Mouse (Mus musculus) midbrain, embryonic 16.5 days (tissue): Measurements from ENCODE around the gene Nr1h3. TPM values are rescaled to one million over a fixed set of nuclear protein-coding genes. Genes with fewer than 3 reads are reported as not detected.

Source experiments
- ATAC-seq: fragments of 200-750 bp; cut with Nextera tagmentation; 2 replicates; pipeline ENCODE4 v1.8.0; 2017; ENCODE audit warnings: moderate TSS enrichment
- H3K27ac ChIP-seq: fragments of 300-500 bp; sonication (generic); 2 replicates; pipeline ENCODE4 v1.5.1; 2014; ENCODE audit warnings: mild to moderate bottlenecking, low read length, mixed read lengths
- H3K27me3 ChIP-seq: fragments of 300-500 bp; sonication (generic); 2 replicates; pipeline ENCODE4 v1.6.1; 2014; ENCODE audit warnings: low read depth, low read length, mixed read lengths; ENCODE audit not compliant: control insufficient read depth, insufficient read depth
- H3K36me3 ChIP-seq: fragments of 300-500 bp; sonication (generic); 2 replicates; pipeline ENCODE4 v1.6.1; 2014; ENCODE audit warnings: mild to moderate bottlenecking, low read length, moderate library complexity, mixed read lengths; ENCODE audit not compliant: control insufficient read depth, insufficient read depth
- H3K4me1 ChIP-seq: fragments of 300-500 bp; sonication (generic); 2 replicates; pipeline ENCODE4 v1.6.1; 2014; ENCODE audit warnings: mild to moderate bottlenecking, low read length, mixed read lengths; ENCODE audit not compliant: control insufficient read depth, insufficient read depth
- H3K4me2 ChIP-seq: fragments of 300-500 bp; sonication (generic); 2 replicates; pipeline ENCODE4 v1.6.1; 2014; ENCODE audit warnings: mild to moderate bottlenecking, low read length, mixed read lengths
- H3K4me3 ChIP-seq: fragments of 300-500 bp; sonication (generic); 2 replicates; pipeline ENCODE4 v1.5.1; 2014; ENCODE audit warnings: low read depth, mild to moderate bottlenecking, low read length, moderate library complexity, mixed read lengths
- H3K9ac ChIP-seq: fragments of 300-500 bp; sonication (generic); 2 replicates; pipeline ENCODE4 v1.6.1; 2014; ENCODE audit warnings: low read depth, low read length, mixed read lengths
- H3K9me3 ChIP-seq: fragments of 300-500 bp; sonication (generic); replicated peaks from 2 replicates; pipeline ENCODE4 v1.6.1; 2014; ENCODE audit warnings: mild to moderate bottlenecking, low read length, mixed read lengths; ENCODE audit not compliant: control insufficient read depth, poor library complexity, severe bottlenecking
- WGBS: fragments of 180-500 bp; shearing (Covaris S2); extraction: QIAGEN DNeasy Blood & Tissue Kit; methylation state at CpG from one replicate; pipeline ENCODE4 v1.1.7; 2014; 5-methylcytosine and 5-hydroxymethylcytosine counted together
- polyA plus RNA-seq: library from polyadenylated mRNA; unstranded; fragments of >200 nt; fragmentation: Nextera tagmentation; extraction: Ambion mirVana; gene quantifications from 2 replicates; pipeline ENCODE4 v1.2.1, GENCODE M21; 2015

The Nr1h3 gene
- polyA plus RNA-seq, 1 experiment from 2014 or later, result 2.7 TPM

DNA sequence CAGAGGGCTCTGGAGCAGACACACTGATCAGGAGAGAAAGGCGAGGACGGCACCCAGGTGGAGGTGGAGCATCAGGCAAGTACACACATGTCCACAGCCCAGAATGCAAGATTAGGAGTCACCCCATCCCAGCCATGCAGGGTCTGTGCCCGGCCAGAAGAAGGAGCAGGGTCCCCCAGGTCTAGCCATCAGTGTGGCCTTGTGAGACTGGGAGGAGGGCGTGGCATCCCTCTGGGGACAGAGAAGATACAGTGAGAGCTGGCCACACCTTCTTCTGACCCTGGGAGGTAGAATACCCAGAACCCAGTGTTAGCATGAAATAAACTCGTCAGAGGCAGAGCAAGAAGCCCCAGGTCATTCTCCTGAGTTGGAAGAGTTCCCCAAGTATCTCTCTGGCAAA, 63.3 kb downstream of the Nr1h3 start:
- no peak for ATAC-seq
- no peaks in the 10 kb centered on the region for H3K9me3 ChIP-seq
- 76% methylated on average over 5 of the region's 5 CpGs for WGBS
- no peaks in the 10 kb centered on the region for H3K4me1 ChIP-seq
- H3K4me3 ChIP-seq, result no peak overlapping the region
- H3K27ac ChIP-seq, result no peak overlapping the region
- no peaks in the 10 kb centered on the region for H3K27me3 ChIP-seq
- no peak overlapping the region for H3K9ac ChIP-seq
- H3K4me2 ChIP-seq, result no peak overlapping the region
- peaks cover 24% of the 10 kb centered on the region for H3K36me3 ChIP-seq

DNA sequence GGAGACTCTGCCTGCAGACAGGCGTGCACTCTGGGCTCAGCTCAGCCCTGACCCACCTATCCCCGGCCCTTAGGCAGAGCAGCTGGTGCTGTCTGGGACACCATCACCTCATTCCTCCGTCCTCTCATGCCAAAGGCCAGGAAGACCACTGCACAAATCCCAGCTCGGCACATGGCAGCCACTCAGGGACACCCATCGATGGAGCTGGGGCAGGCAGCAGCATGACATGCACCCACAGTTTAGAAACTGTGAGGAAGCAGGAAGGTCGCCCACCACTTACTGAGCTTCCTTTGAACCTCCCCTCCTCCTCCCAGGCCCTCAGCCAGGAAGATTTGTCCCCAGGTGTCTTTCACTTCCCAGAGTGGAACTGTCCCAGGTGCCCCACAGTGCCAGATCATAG, 65.2 kb downstream of the Nr1h3 start:
- no peak for ATAC-seq
- H3K4me1 ChIP-seq, result no peaks in the 10 kb centered on the region
- H3K27ac ChIP-seq, result no peak overlapping the region

DNA sequence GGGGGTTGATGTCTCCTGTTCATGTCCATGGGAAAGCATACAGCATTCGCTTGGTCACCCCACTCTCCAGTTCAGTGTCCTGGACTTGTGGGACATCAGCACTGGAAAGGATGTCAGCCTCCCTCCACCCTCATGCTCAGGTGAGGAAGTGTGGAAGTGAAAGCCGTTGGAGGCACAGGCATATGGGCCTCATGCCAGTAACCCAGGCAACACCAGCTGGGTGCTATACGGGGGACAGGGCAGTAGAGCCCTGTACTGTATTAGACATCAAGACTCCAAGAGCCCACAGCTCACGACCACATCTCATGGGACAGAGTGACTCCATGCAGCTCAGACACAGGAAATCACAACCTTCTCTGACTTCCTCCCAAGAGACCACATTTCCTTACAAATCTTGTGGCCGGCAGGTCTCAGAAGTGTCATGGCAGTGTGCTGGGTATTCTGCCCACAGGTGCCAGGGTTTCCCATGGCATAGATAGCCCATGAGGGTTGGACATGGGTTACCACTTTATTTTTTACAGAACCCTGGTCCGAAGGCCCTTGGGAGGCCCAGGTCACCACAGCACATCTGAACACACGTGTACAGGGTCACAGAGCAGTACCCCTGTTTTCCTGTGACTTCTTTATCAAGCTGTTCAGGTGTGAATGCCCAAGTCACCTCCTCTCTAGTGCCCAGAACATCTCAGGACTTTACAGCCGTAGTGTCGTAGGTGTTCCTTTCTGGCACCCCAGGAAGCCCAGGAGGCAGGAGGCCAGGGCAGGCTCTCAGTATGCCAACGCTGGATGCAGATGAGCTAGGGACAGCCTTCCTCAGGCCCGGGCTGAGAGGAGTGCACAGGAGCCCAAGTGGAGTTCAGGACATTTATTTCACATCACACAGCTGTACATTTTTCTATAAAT, 65.9 kb downstream of the Nr1h3 start:
- Histone ChIP-seq H3K27ac (no peak overlapping the region), H3K27me3 (no peaks in the 10 kb centered on the region), H3K9ac (no peak overlapping the region), H3K36me3 (peaks cover 14% of the 10 kb centered on the region), H3K4me3 (no peak overlapping the region), H3K9me3 (no peaks in the 10 kb centered on the region), H3K4me1 (no peaks in the 10 kb centered on the region), H3K4me2 (no peak overlapping the region)
- no peak for ATAC-seq
- 87% methylated on average over 11 of the region's 11 CpGs for WGBS

More for the DNA sequence above, 65.2 kb downstream of the Nr1h3 start:
- Histone ChIP-seq H3K36me3 (peaks cover 19% of the 10 kb centered on the region), H3K9ac (no peak overlapping the region), H3K27me3 (no peaks in the 10 kb centered on the region), H3K4me3 (no peak overlapping the region), H3K9me3 (no peaks in the 10 kb centered on the region), H3K4me2 (no peak overlapping the region)
- 85% methylated on average over 6 of the region's 6 CpGs for WGBS

Other genes with a start within 250 kb of the Nr1h3 start
- gene Rapsn, start 167.2 kb downstream of the Nr1h3 start, polyA plus RNA-seq, result 0.42 and 0.64 TPM in 2 replicates
- 226 and 247 TPM in 2 replicates for gene Psmc3, start 148.8 kb downstream of the Nr1h3 start, polyA plus RNA-seq
- 30.4 and 35.0 TPM in 2 replicates for gene Slc39a13, start 132.4 kb downstream of the Nr1h3 start, polyA plus RNA-seq
- gene Spi1, start 120.4 kb downstream of the Nr1h3 start, polyA plus RNA-seq, result 2.1 and 2.8 TPM in 2 replicates
- 0.04 TPM in 1 of 2 replicates, not detected in the other for gene Mybpc3, start 84.7 kb downstream of the Nr1h3 start, polyA plus RNA-seq
- 62.1 and 66.8 TPM in 2 replicates for gene Madd, start 19.0 kb downstream of the Nr1h3 start, polyA plus RNA-seq
- gene Acp2, start 51 bp upstream of the Nr1h3 start, polyA plus RNA-seq, result 38.3 and 39.2 TPM in 2 replicates
- 18.1 and 18.4 TPM in 2 replicates for gene Ddb2, start 34.1 kb upstream of the Nr1h3 start, polyA plus RNA-seq
- gene Pacsin3, start 53.1 kb upstream of the Nr1h3 start, polyA plus RNA-seq, result 9.7 and 17.5 TPM in 2 replicates
- gene Arfgap2, start 62.1 kb upstream of the Nr1h3 start, polyA plus RNA-seq, result 73.0 and 74.4 TPM in 2 replicates
- gene 1110051M20Rik, start 241.9 kb upstream of the Nr1h3 start, polyA plus RNA-seq, result 173 and 178 TPM in 2 replicates